Mouse (Mus musculus): Measurements from ENCODE around the gene Emg1. TPM values are rescaled to one million over a fixed set of nuclear protein-coding genes. Genes with fewer than 3 reads are reported as not detected.

Emg1 gene
- polyA plus RNA-seq, 1 experiment from 2014 or later: 93.9 TPM

GRCm38 (mm10) chr6:124694166-124694955 is 17.6 kb downstream of the Emg1 start:
- no peaks in the 10 kb centered on the region for H3K9me3 ChIP-seq (ENCODE audit: control insufficient read depth, low read length)
- ATAC-seq (ENCODE audit: low FRiP score, low TSS enrichment): peak; percentile 82
- H3K4me2 ChIP-seq (replicated peaks; ENCODE audit: low read depth): no peak overlapping the region
- H3K4me3 ChIP-seq (ENCODE audit: low read depth, low read length): no peak overlapping the region
- H3K27ac ChIP-seq (replicated peaks): peak overlapping the region; percentile 46
- 52% methylated on average over 15 of the region's 15 CpGs for WGBS
- TF ChIP-seq EP300 (optimal IDR thresholded peaks at IDR 0.05): no peak
- TF ChIP-seq CTCF (IDR thresholded peaks at IDR 0.05; ENCODE audit: low read depth): no peak
- peak; percentile 86 for DNase-seq (ENCODE audit: low spot score)
- H3K36me3 ChIP-seq (ENCODE audit: control insufficient read depth, insufficient read depth, low read length): 0 out of 2 replicates have a peak, but pooled peaks cover 4% of the 10 kb centered on the region
- H3K9ac ChIP-seq (ENCODE audit: low read length): 0 out of 2 replicates have a peak overlapping the region, but pooled peaks have one; percentile 5
- H3K27me3 ChIP-seq (ENCODE audit: control insufficient read depth, insufficient read depth, low read length): no peaks in the 10 kb centered on the region
- 0 out of 2 replicates have a peak, but pooled peaks cover 2% of the 10 kb centered on the region for H3K4me1 ChIP-seq (replicated peaks; ENCODE audit: control insufficient read depth, insufficient read depth)

GRCm38 (mm10) chr6:124693243-124693981 is 18.6 kb downstream of the Emg1 start:
- H3K27me3 ChIP-seq (ENCODE audit: control insufficient read depth, insufficient read depth, low read length): no peaks in the 10 kb centered on the region
- no peak overlapping the region for H3K9ac ChIP-seq (ENCODE audit: low read length)
- peak overlapping the region; percentile 46 for H3K27ac ChIP-seq (replicated peaks)
- DNase-seq (ENCODE audit: low spot score) (peak; percentile 27), ATAC-seq (ENCODE audit: low FRiP score, low TSS enrichment) (peak; percentile 60)
- no peaks in the 10 kb centered on the region for H3K36me3 ChIP-seq (ENCODE audit: control insufficient read depth, insufficient read depth, low read length)
- no peaks in the 10 kb centered on the region for H3K9me3 ChIP-seq (ENCODE audit: control insufficient read depth, low read length)
- no peak for TF ChIP-seq EP300 (optimal IDR thresholded peaks at IDR 0.05)
- TF ChIP-seq CTCF (IDR thresholded peaks at IDR 0.05; ENCODE audit: low read depth): no peak
- H3K4me2 ChIP-seq (replicated peaks; ENCODE audit: low read depth): no peak overlapping the region
- 0 out of 2 replicates have a peak, but pooled peaks cover 2% of the 10 kb centered on the region for H3K4me1 ChIP-seq (replicated peaks; ENCODE audit: control insufficient read depth, insufficient read depth)
- 39% methylated on average over 15 of the region's 15 CpGs for WGBS
- H3K4me3 ChIP-seq (ENCODE audit: low read depth, low read length): no peak overlapping the region

GRCm38 (mm10) chr6:124690517-124690916 is 21.5 kb downstream of the Emg1 start:
- WGBS: 85% methylated on average over 3 of the region's 3 CpGs
- Histone ChIP-seq H3K27me3 (ENCODE audit: control insufficient read depth, insufficient read depth, low read length) (no peaks in the 10 kb centered on the region), H3K4me1 (replicated peaks; ENCODE audit: control insufficient read depth, insufficient read depth) (0 out of 2 replicates have a peak, but pooled peaks cover 2% of the 10 kb centered on the region), H3K9ac (ENCODE audit: low read length) (no peak overlapping the region), H3K27ac (replicated peaks) (no peak overlapping the region), H3K4me2 (replicated peaks; ENCODE audit: low read depth) (no peak overlapping the region), H3K9me3 (ENCODE audit: control insufficient read depth, low read length) (no peaks in the 10 kb centered on the region), H3K36me3 (ENCODE audit: control insufficient read depth, insufficient read depth, low read length) (no peaks in the 10 kb centered on the region), H3K4me3 (ENCODE audit: low read depth, low read length) (no peak overlapping the region)
- no peak for DNase-seq (ENCODE audit: low spot score)
- no peak for ATAC-seq (ENCODE audit: low FRiP score, low TSS enrichment)
- TF ChIP-seq CTCF (IDR thresholded peaks at IDR 0.05; ENCODE audit: low read depth): no peak
- no peak for TF ChIP-seq EP300 (optimal IDR thresholded peaks at IDR 0.05)

- H3K9me3 ChIP-seq (ENCODE audit: control insufficient read depth, low read length): no peaks in the 10 kb centered on the region
- no peak overlapping the region for H3K9ac ChIP-seq (ENCODE audit: low read length)
- H3K4me2 ChIP-seq (replicated peaks; ENCODE audit: low read depth): no peak overlapping the region
- no peak overlapping the region for H3K27ac ChIP-seq (replicated peaks)
- no peak for TF ChIP-seq CTCF (IDR thresholded peaks at IDR 0.05; ENCODE audit: low read depth)
- no peak for TF ChIP-seq EP300 (optimal IDR thresholded peaks at IDR 0.05)
- ATAC-seq (ENCODE audit: low FRiP score, low TSS enrichment) (no peak), DNase-seq (ENCODE audit: low spot score) (no peak)
- no peaks in the 10 kb centered on the region for H3K36me3 ChIP-seq (ENCODE audit: control insufficient read depth, insufficient read depth, low read length)
- no peaks in the 10 kb centered on the region for H3K27me3 ChIP-seq (ENCODE audit: control insufficient read depth, insufficient read depth, low read length)
- 89% methylated on average over 3 of the region's 3 CpGs for WGBS
- no peaks in the 10 kb centered on the region for H3K4me1 ChIP-seq (replicated peaks; ENCODE audit: control insufficient read depth, insufficient read depth)
- no peak overlapping the region for H3K4me3 ChIP-seq (ENCODE audit: low read depth, low read length)
Observed at GRCm38 (mm10) chr6:124689011-124689410, 23.0 kb downstream of the Emg1 start.

- no peaks in the 10 kb centered on the region for H3K27me3 ChIP-seq (ENCODE audit: control insufficient read depth, insufficient read depth, low read length)
- TF ChIP-seq EP300 (optimal IDR thresholded peaks at IDR 0.05) (no peak), CTCF (IDR thresholded peaks at IDR 0.05; ENCODE audit: low read depth) (no peak)
- ATAC-seq (ENCODE audit: low FRiP score, low TSS enrichment) (peak; percentile 33; the same call in 1 of the 2 replicates), DNase-seq (ENCODE audit: low spot score) (no peak)
- H3K36me3 ChIP-seq (ENCODE audit: control insufficient read depth, insufficient read depth, low read length): no peaks in the 10 kb centered on the region
- H3K27ac ChIP-seq (replicated peaks): no peak overlapping the region
- H3K4me1 ChIP-seq (replicated peaks; ENCODE audit: control insufficient read depth, insufficient read depth): no peaks in the 10 kb centered on the region
- no peaks in the 10 kb centered on the region for H3K9me3 ChIP-seq (ENCODE audit: control insufficient read depth, low read length)
- WGBS: 74% methylated on average over 8 of the region's 8 CpGs
- no peak overlapping the region for H3K4me2 ChIP-seq (replicated peaks; ENCODE audit: low read depth)
- no peak overlapping the region for H3K9ac ChIP-seq (ENCODE audit: low read length)
- H3K4me3 ChIP-seq (ENCODE audit: low read depth, low read length): no peak overlapping the region
Observed at GRCm38 (mm10) chr6:124688151-124688758, 23.7 kb downstream of the Emg1 start.
